Mouse (Mus musculus): ENCODE results near the gene Wscd2.

Gene Wscd2

GRCm38 (mm10) chr5:113539438-113539837, 49.3 kb downstream of the Wscd2 start:
- no peak for DNase-seq (ENCODE audit: low read depth, low spot score)

DNA sequence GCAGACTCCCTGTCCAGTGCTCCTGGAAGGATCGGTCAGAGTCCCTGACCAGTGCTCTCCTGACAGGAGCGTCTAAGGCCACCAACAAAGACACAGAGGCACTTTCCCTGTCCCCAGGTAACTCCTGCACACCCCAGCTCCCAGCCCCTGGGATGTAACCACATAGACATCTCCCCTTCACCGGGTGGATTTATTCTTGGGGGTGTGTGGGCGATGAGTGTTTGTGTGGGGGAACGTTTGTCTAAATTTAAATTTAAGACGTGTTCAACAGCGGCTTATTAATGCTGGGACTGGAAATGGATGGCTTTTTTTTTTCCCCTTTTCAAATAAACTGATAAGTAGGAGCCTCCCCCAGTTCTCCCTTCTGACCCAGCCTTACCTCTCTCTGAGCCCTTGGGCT, 49.7 kb downstream of the Wscd2 start:
- no peak for DNase-seq (ENCODE audit: low read depth, low spot score)

DNA sequence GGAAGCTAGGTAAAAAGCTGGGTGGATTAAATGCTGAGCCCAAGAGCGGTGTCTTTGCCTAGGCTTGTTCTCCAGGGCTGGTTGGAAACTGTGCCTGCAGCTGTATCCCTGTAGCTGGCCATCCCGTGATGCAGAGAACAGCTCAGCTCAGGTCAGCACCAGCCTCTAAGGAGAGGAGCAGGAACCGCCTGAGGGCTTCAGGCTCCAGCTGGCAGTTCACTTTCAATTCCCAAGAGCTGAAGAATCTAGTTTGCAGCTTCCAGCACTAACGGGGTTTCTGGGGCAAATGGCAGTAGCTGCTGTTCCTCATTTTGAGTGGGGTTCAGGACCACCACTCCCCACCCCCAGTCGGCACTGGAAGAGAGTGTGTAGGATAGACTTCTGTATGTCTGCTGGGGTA, 51.1 kb downstream of the Wscd2 start:
- DNase-seq (ENCODE audit: low read depth, low spot score): no peak

DNA sequence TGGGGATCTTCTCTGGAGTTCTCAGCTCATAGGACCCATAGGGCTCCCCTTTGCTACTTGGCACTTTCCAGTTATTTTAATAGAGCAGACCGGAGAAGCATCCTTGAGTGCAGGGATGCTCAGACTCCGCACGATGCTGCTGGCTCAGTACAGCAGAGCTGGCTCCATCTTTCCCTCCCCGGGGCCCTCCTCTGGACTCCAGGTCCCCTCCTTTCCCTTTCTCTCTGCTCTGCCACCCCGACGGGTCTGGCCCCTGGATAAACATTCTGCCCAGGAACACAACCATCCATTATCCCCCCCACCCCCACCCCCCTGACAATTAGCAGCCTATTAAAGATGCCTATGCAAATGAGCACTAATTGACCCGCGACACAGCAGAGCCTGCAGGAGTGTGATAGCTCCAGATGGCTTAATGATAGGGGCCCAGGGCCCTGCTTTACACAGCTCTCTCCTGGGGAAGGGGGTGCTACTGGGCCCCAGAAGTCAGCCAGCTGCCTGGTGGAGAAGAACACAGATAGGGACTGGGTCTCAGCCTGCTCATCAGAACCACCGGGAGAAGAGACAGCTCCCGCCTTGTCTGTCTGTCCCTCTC, 52.8 kb downstream of the Wscd2 start:
- DNase-seq (ENCODE audit: low read depth, low spot score): peak; percentile 30

DNA sequence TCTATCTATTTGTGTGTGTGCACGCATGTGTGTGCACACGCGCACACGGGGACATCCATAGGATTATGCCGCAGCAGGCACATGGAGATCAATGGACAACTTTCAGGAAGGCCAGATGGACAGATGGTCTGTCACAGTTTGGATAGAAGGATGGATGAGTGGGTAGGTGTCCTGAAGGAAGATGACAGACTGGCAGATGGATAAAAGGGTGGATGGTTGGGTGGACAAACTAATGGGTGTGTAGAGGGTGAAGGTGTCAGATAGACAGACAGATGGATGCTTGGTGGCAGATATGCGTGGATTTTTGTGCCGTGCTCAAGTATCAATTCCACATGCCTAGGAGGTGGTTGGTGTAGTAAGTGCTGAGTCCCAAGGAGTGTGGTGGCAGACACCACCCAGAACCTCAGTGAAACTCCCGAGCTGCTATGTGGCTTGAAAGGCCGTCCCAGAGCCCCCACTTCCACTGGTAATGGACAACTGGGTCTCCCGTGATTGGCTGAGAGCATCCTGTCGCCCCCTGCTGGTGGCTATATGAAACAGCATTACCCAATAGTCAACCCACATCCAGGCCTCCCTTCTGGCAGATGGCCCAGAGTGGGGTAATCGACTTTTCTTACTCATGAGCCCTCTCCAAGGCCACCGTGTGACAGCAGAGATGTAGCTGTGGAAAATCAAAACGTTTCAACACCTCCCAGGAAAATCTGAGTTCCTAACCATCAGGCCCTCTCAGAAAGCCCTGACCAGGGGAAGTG, 58.0 kb downstream of the Wscd2 start:
- DNase-seq (ENCODE audit: low read depth, low spot score): peak; percentile 39

DNA sequence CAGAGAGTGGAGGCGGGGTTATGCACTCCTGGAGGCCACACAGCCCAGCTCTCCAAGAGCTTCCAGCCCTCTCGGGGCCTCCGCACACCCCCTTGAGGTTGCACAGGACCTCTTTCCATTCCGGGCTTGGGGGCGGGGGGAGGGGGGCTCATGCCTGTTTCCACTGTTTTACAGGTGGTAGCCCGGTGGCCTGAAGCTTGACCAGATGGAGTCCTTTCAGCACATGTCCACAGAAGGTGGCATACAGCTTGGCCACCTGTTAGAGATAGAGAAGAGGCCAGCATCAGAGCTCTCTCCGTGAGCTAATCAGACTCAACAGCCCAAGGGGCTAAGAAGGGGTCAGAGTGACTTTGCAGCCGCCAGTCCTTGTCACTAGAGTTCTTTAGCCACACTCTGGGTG, 60.1 kb downstream of the Wscd2 start:
- no peak for DNase-seq (ENCODE audit: low read depth, low spot score)

GRCm38 (mm10) chr5:113550759-113551158, 60.6 kb downstream of the Wscd2 start:
- no peak for DNase-seq (ENCODE audit: low read depth, low spot score)

- no peak for DNase-seq (ENCODE audit: low read depth, low spot score)
These were observed 63.3 kb downstream of the Wscd2 start for GRCm38 (mm10) chr5:113553402-113553897.

DNA sequence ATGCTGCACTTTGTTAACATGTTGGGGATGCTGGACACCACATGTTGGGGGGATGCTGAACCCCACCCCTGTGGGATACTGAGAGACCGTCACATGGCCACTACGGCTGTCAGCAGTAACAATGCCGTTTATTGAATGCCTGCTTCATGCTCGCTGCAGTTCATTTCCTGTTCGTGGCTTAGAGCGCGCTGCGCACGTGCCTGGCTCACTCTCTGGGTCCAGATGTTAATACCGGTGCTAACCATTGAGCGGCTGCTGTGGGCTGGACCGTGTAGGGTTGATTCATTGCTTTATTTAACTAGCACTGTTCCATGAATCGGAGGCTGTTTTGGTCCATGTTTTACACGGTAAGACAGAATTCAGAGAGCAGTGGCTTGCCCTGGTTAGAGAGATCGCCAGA, 64.0 kb downstream of the Wscd2 start:
- DNase-seq (ENCODE audit: low read depth, low spot score): no peak

DNA sequence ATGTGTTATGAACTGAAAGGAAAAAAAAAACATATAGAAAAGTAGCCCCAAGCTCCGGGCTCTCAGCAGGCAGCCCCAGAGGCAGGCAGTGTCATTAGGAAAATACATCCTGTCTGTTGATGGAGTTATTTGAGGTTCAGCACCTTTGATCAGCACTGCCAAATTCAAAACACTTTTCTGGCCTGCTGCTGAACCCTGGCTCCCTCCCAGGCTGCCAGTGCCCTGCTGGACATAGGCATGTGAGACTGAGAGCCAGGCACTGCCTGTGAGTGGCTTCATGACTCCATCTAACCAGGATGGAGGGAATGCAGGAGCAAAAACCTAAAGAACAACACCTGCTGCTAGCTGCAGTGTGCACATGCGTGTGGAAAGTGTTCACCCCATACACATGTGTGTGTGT, 64.4 kb downstream of the Wscd2 start:
- DNase-seq (ENCODE audit: low read depth, low spot score): no peak

DNA sequence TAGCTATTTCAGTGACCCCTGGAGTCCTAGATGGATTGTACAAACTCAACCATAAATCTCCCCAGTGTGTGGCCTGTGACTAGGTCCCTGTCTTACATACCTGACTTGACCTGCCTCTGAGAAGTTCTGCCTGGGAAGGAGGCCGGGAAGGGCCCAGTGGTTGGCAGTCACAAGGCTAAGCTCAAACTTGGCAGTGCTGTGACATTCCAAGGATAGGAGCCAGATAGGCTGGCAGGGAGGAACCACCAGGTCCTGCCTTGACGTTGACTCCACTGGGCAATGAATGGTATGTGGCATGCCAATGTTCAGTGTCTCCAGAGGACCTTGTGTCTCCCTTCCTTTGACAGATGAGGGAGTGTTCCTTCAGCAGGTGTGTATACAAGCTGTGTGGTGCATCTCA, 65.6 kb downstream of the Wscd2 start:
- no peak for DNase-seq (ENCODE audit: low read depth, low spot score)

GRCm38 (mm10) chr5:113558065-113558464, 67.9 kb downstream of the Wscd2 start:
- no peak for DNase-seq (ENCODE audit: low read depth, low spot score)

DNA sequence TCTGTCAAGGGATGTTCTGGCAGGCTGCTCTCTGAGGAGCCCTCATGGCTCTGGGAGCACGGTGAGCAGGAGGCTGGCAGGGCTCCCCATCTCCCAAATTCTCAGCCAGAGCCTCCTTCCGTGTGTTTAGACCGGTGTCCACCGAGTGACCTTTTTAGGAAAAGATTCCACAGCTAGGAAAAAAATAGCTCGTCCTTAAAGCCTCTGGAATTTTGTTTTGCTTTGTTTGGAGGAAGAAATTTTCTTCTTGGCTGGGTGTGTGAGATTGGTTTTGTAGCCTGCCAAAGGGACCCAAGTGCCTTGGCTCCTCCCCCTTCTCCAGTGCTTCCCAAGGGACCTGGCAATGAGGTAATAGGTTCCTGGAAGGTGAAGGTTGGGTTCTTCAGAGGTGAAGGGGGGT, 69.5 kb downstream of the Wscd2 start:
- no peak for DNase-seq (ENCODE audit: low read depth, low spot score)

- DNase-seq (ENCODE audit: low read depth, low spot score): no peak
These were observed 74.3 kb downstream of the Wscd2 start for GRCm38 (mm10) chr5:113564463-113564862.

GRCm38 (mm10) chr5:113565101-113565854, 75.1 kb downstream of the Wscd2 start:
- DNase-seq (ENCODE audit: low read depth, low spot score): no peak

DNA sequence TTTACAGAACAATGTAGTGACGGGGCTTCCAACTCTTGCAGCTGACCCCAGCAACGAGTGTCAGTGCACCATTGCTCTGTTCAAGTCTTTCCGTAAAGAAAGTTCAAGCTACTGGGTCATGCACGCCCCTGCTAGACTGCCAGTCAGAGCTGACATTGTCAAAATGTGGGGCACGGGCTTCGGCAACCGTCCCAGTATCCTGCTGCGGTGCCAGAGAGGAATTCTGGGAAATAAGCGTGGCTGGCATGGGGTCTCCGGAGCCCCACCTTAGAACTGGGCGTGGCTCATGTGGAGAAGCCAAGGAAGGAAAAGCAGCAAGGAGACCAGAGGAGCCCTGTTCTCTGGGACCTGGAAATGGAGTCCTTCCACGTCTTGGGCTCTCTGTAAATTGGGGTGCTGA, 75.7 kb downstream of the Wscd2 start:
- DNase-seq (ENCODE audit: low read depth, low spot score): no peak

GRCm38 (mm10) chr5:113570056-113570717, 80.1 kb downstream of the Wscd2 start:
- DNase-seq (ENCODE audit: low read depth, low spot score): no peak

GRCm38 (mm10) chr5:113577555-113577954, 87.4 kb downstream of the Wscd2 start:
- DNase-seq (ENCODE audit: low read depth, low spot score): no peak

DNA sequence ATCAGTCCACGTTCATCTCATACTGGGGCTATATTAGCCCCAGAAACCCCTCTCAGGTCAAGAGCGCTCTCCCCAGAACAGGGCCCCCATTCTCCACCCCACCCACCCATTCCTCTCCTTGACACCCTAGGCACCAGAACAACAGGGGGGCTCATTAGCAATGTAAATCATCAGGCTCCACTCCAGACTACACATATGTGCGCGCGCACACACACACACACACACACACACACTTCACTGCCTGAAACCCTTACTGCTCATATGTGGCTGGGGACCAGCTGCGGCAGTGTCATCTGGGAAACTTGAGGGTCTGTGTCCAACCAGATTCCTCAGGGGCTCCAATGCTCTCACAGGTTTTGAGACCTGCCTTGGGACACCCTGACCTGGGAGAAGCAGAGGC, 88.3 kb downstream of the Wscd2 start:
- no peak for DNase-seq (ENCODE audit: low read depth, low spot score)

DNA sequence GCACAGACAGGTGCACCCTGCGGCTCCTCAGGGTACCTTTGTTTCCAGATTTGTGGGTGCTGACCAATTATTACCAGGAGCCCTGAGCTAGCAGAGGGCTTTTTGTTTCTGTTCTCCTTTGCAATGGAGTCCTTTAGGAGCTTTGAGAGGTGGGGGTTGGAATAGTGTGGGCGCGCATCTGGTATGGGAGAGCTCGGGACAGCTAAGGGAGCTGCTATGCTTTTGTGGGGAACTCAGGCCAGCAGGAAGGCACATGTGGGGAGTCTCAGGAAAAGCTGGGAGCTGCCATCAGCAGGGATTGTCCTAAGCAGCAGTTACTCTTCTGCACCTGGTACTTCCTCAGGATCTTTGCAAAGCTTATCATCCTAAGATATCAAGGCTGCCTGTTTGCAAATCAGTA, 89.0 kb downstream of the Wscd2 start:
- DNase-seq (ENCODE audit: low read depth, low spot score): no peak

- peak; percentile 25 for DNase-seq (ENCODE audit: low read depth, low spot score)
These were observed 90.1 kb downstream of the Wscd2 start for GRCm38 (mm10) chr5:113580248-113580647.

- DNase-seq (ENCODE audit: low read depth, low spot score): no peak
These were observed 90.7 kb downstream of the Wscd2 start for GRCm38 (mm10) chr5:113580801-113581200.
